Mouse (Mus musculus) heart, embryonic 10.5 days (tissue): ENCODE data around the gene Eif4e1b. TPM values are rescaled to one million over a fixed set of nuclear protein-coding genes. Genes with fewer than 3 reads are reported as not detected.

ENCODE experiments used
- DNase-seq: peaks from one replicate; pipeline ENCODE4 v3.0.0-alpha.2; 2017; ENCODE audit warnings: low spot score
- H3K27ac ChIP-seq: fragments of 300-500 bp; sonication (generic); 2 replicates; pipeline ENCODE4 v1.5.1; 2016; ENCODE audit warnings: mild to moderate bottlenecking
- H3K27me3 ChIP-seq: fragments of 300-500 bp; sonication (generic); 2 replicates; pipeline ENCODE4 v1.6.1; 2016; ENCODE audit warnings: mild to moderate bottlenecking; ENCODE audit not compliant: poor library complexity, insufficient read depth, severe bottlenecking
- H3K36me3 ChIP-seq: fragments of 300-500 bp; sonication (generic); 2 replicates; pipeline ENCODE4 v1.6.1; 2016; ENCODE audit warnings: mild to moderate bottlenecking, moderate library complexity
- H3K4me1 ChIP-seq: fragments of 300-500 bp; sonication (generic); 2 replicates; pipeline ENCODE4 v1.6.1; 2016; ENCODE audit warnings: mild to moderate bottlenecking
- H3K4me3 ChIP-seq: fragments of 300-500 bp; sonication (generic); 2 replicates; pipeline ENCODE4 v1.5.1; 2016; ENCODE audit warnings: mild to moderate bottlenecking, moderate library complexity
- H3K9me3 ChIP-seq: fragments of 300-500 bp; sonication (generic); 2 replicates; pipeline ENCODE4 v1.6.1; 2016; ENCODE audit warnings: mild to moderate bottlenecking, moderate library complexity
- WGBS: fragments of 180-500 bp; shearing (Covaris S2); methylation state at CpG from one replicate; pipeline ENCODE4 v1.1.7; 2016; 5-methylcytosine and 5-hydroxymethylcytosine counted together
- polyA plus RNA-seq: library from polyadenylated mRNA; unstranded; fragments of >200 nt; fragmentation: Nextera tagmentation; extraction: Ambion mirVana; gene quantifications from 2 replicates; pipeline ENCODE4 v1.2.1, GENCODE M21; 2016

Gene Eif4e1b
- polyA plus RNA-seq, 1 experiment from 2014 or later, result not detected

- Histone ChIP-seq H3K36me3 (no peaks in the 10 kb centered on the region), H3K4me3 (no peak overlapping the region), H3K4me1 (peaks cover 19% of the 10 kb centered on the region), H3K9me3 (no peaks in the 10 kb centered on the region), H3K27me3 (peaks cover 52% of the 10 kb centered on the region), H3K27ac (no peak overlapping the region)
- WGBS, result 75% methylated on average over 4 of the region's 4 CpGs
- DNase-seq, result no peak
Measured at GRCm38 (mm10) chr13:54821106-54821505, 37.3 kb downstream of the Eif4e1b start.

- Histone ChIP-seq H3K36me3 (no peaks in the 10 kb centered on the region), H3K27ac (no peak overlapping the region), H3K27me3 (peaks cover 44% of the 10 kb centered on the region), H3K4me3 (no peak overlapping the region), H3K9me3 (no peaks in the 10 kb centered on the region), H3K4me1 (peaks cover 19% of the 10 kb centered on the region)
- DNase-seq, result no peak
- WGBS, result 77% methylated on average over 2 of the region's 2 CpGs
Measured at GRCm38 (mm10) chr13:54821931-54822330, 38.1 kb downstream of the Eif4e1b start.

- Histone ChIP-seq H3K27ac (no peak overlapping the region), H3K4me3 (peak overlapping the region; percentile 47)
- DNase-seq, result no peak
Measured at GRCm38 (mm10) chr13:54824111-54824931, 40.5 kb downstream of the Eif4e1b start.

GRCm38 (mm10) chr13:54827992-54828391, 44.2 kb downstream of the Eif4e1b start:
- H3K36me3 ChIP-seq, result no peaks in the 10 kb centered on the region
- no peaks in the 10 kb centered on the region for H3K9me3 ChIP-seq
- 49% methylated on average over 7 of the region's 7 CpGs for WGBS
- H3K27ac ChIP-seq, result no peak overlapping the region
- no peak for DNase-seq
- no peak overlapping the region for H3K4me3 ChIP-seq
- peaks cover 14% of the 10 kb centered on the region for H3K27me3 ChIP-seq
- H3K4me1 ChIP-seq, result peaks cover 18% of the 10 kb centered on the region

More at GRCm38 (mm10) chr13:54824111-54824931, 40.5 kb downstream of the Eif4e1b start:
- peaks cover 13% of the 10 kb centered on the region for H3K4me1 ChIP-seq
- no peaks in the 10 kb centered on the region for H3K9me3 ChIP-seq
- H3K36me3 ChIP-seq, result no peaks in the 10 kb centered on the region
- WGBS, result 16% methylated on average over 25 of the region's 25 CpGs
- H3K27me3 ChIP-seq, result peaks cover 29% of the 10 kb centered on the region

GRCm38 (mm10) chr13:54828508-54828907, 44.7 kb downstream of the Eif4e1b start:
- H3K27me3 ChIP-seq, result peaks cover 13% of the 10 kb centered on the region
- H3K27ac ChIP-seq, result no peak overlapping the region
- no peaks in the 10 kb centered on the region for H3K36me3 ChIP-seq
- DNase-seq, result no peak
- peaks cover 18% of the 10 kb centered on the region for H3K4me1 ChIP-seq
- WGBS, result 50% methylated on average over 6 of the region's 6 CpGs
- no peaks in the 10 kb centered on the region for H3K9me3 ChIP-seq
- H3K4me3 ChIP-seq, result no peak overlapping the region

- no peaks in the 10 kb centered on the region for H3K9me3 ChIP-seq
- WGBS, result 3% methylated on average over 13 of the region's 13 CpGs
- peaks cover 11% of the 10 kb centered on the region; the same call in 1 of the 2 replicates for H3K4me1 ChIP-seq
- peak overlapping the region; percentile 16; the same call in 1 of the 2 replicates for H3K4me3 ChIP-seq
- no peak for DNase-seq
- H3K27me3 ChIP-seq, result peaks cover 5% of the 10 kb centered on the region; the same call in 1 of the 2 replicates
- H3K27ac ChIP-seq, result no peak overlapping the region
- H3K36me3 ChIP-seq, result no peaks in the 10 kb centered on the region
Measured at GRCm38 (mm10) chr13:54829450-54829849, 45.7 kb downstream of the Eif4e1b start.

- no peaks in the 10 kb centered on the region for H3K36me3 ChIP-seq
- H3K9me3 ChIP-seq, result no peaks in the 10 kb centered on the region
- 81% methylated on average over 14 of the region's 14 CpGs for whole genome bisulfite sequencing
- H3K27ac ChIP-seq, result no peak overlapping the region
- peaks cover 7% of the 10 kb centered on the region; the same call in 1 of the 2 replicates for H3K4me1 ChIP-seq
- H3K4me3 ChIP-seq, result no peak overlapping the region
- no peak for DNase-seq
- H3K27me3 ChIP-seq, result peaks cover 20% of the 10 kb centered on the region; the same call in 1 of the 2 replicates
Measured at GRCm38 (mm10) chr13:54836351-54837030, 52.7 kb downstream of the Eif4e1b start.

- H3K4me3 ChIP-seq, result no peak overlapping the region
- H3K27me3 ChIP-seq, result peaks cover 20% of the 10 kb centered on the region; the same call in 1 of the 2 replicates
- H3K36me3 ChIP-seq, result no peaks in the 10 kb centered on the region
- H3K27ac ChIP-seq, result no peak overlapping the region
- no peak for DNase-seq
- no peaks in the 10 kb centered on the region for H3K9me3 ChIP-seq
- WGBS, result 68% methylated on average over 5 of the region's 5 CpGs
- peaks cover 7% of the 10 kb centered on the region; the same call in 1 of the 2 replicates for H3K4me1 ChIP-seq
Measured at GRCm38 (mm10) chr13:54837061-54837460, 53.3 kb downstream of the Eif4e1b start.

- H3K27ac ChIP-seq, result no peak overlapping the region
- no peak for DNase-seq
Measured at GRCm38 (mm10) chr13:54837471-54837889, 53.7 kb downstream of the Eif4e1b start.

More at GRCm38 (mm10) chr13:54837471-54837889, 53.7 kb downstream of the Eif4e1b start:
- WGBS, result 14% methylated on average over 9 of the region's 9 CpGs
- peaks cover 20% of the 10 kb centered on the region; the same call in 1 of the 2 replicates for H3K27me3 ChIP-seq
- H3K4me3 ChIP-seq, result no peak overlapping the region
- H3K36me3 ChIP-seq, result no peaks in the 10 kb centered on the region
- peaks cover 7% of the 10 kb centered on the region; the same call in 1 of the 2 replicates for H3K4me1 ChIP-seq
- no peaks in the 10 kb centered on the region for H3K9me3 ChIP-seq

Other genes starting within 250 kb of the Eif4e1b start
- gene 4833439L19Rik, start 218.6 kb upstream of the Eif4e1b start, polyA plus RNA-seq, result 146 and 148 TPM in 2 replicates
- 22.8 and 30.1 TPM in 2 replicates for gene Arl10, start 209.0 kb upstream of the Eif4e1b start, polyA plus RNA-seq
- 79.6 and 112 TPM in 2 replicates for gene Nop16, start 193.9 kb upstream of the Eif4e1b start, polyA plus RNA-seq
- gene Higd2a, start 193.8 kb upstream of the Eif4e1b start, polyA plus RNA-seq, result 179 and 208 TPM in 2 replicates
- 32.1 and 36.5 TPM in 2 replicates for gene Cltb, start 172.7 kb upstream of the Eif4e1b start, polyA plus RNA-seq
- gene Faf2, start 162.2 kb upstream of the Eif4e1b start, polyA plus RNA-seq, result 58.7 and 68.8 TPM in 2 replicates
- gene Rnf44, start 90.1 kb upstream of the Eif4e1b start, polyA plus RNA-seq, result 68.1 and 96.1 TPM in 2 replicates
- gene Cdhr2, start 82.5 kb upstream of the Eif4e1b start, polyA plus RNA-seq, result 0.06 and 1.2 TPM in 2 replicates
- gene Gprin1, start 34.1 kb upstream of the Eif4e1b start, polyA plus RNA-seq, result 0.03 and 0.06 TPM in 2 replicates
- 0.13 TPM in 1 of 2 replicates, not detected in the other for gene Sncb, start 17.4 kb upstream of the Eif4e1b start, polyA plus RNA-seq
- gene Tspan17, start 5.4 kb downstream of the Eif4e1b start, polyA plus RNA-seq, result 5.2 and 5.6 TPM in 2 replicates
- gene Unc5a, start 165.4 kb downstream of the Eif4e1b start, polyA plus RNA-seq, result 1.8 and 2.1 TPM in 2 replicates
- 0.43 TPM in 1 of 2 replicates, not detected in the other for gene Hk3, start 237.4 kb downstream of the Eif4e1b start, polyA plus RNA-seq